Mouse (Mus musculus) midbrain, postnatal 0 days (tissue): ENCODE results near the gene Cds1. TPM values are rescaled to one million over a fixed set of nuclear protein-coding genes. Genes with fewer than 3 reads are reported as not detected.

Experiments used
- ATAC-seq: fragments of 200-750 bp; cut with Nextera tagmentation; 2 replicates; pipeline ENCODE4 v1.8.0; 2017; ENCODE audit warnings: moderate number of reproducible peaks, mild to moderate bottlenecking, moderate TSS enrichment, moderate library complexity; ENCODE audit not compliant: low FRiP score
- DNase-seq: peaks from one replicate; pipeline ENCODE4 v3.0.0-alpha.2; 2015; ENCODE audit warnings: low spot score
- H3K27ac ChIP-seq: fragments of 300-500 bp; sonication (generic); 2 replicates; pipeline ENCODE4 v1.5.1; 2014; ENCODE audit warnings: low read depth, mild to moderate bottlenecking, low read length, mixed read lengths
- H3K27me3 ChIP-seq: fragments of 300-500 bp; sonication (generic); 2 replicates; pipeline ENCODE4 v1.6.1; 2014; ENCODE audit warnings: low read length, control low read depth, mixed read lengths; ENCODE audit not compliant: insufficient read depth
- H3K36me3 ChIP-seq: fragments of 300-500 bp; sonication (generic); 2 replicates; pipeline ENCODE4 v1.6.1; 2014; ENCODE audit warnings: low read length, control low read depth, mixed read lengths; ENCODE audit not compliant: insufficient read depth
- H3K4me1 ChIP-seq: fragments of 300-500 bp; sonication (generic); 2 replicates; pipeline ENCODE4 v1.6.1; 2014; ENCODE audit warnings: mild to moderate bottlenecking, control low read depth, antibody characterized with exemption, low read length, mixed read lengths; ENCODE audit not compliant: insufficient read depth
- H3K4me2 ChIP-seq: fragments of 300-500 bp; sonication (generic); 2 replicates; pipeline ENCODE4 v1.6.1; 2014; ENCODE audit warnings: low read depth, mild to moderate bottlenecking, low read length, mixed read lengths; ENCODE audit not compliant: poor library complexity, severe bottlenecking
- H3K4me3 ChIP-seq: fragments of 300-500 bp; sonication (generic); 2 replicates; pipeline ENCODE4 v1.5.1; 2014; ENCODE audit warnings: low read depth, mild to moderate bottlenecking, low read length, moderate library complexity
- H3K9ac ChIP-seq: fragments of 300-500 bp; sonication (generic); replicated peaks from 2 replicates; pipeline ENCODE4 v1.6.1; 2014; ENCODE audit warnings: mild to moderate bottlenecking, low read length, moderate library complexity, mixed read lengths; ENCODE audit not compliant: poor library complexity, severe bottlenecking
- H3K9me3 ChIP-seq: fragments of 300-500 bp; sonication (generic); 2 replicates; pipeline ENCODE4 v1.6.1; 2016; ENCODE audit warnings: low read length, control low read depth
- CTCF ChIP-seq: IDR thresholded peaks from 2 replicates; pipeline ENCODE4 v1.5.1; 2016; ENCODE audit warnings: antibody characterized with exemption, mild to moderate bottlenecking
- WGBS: fragments of 180-500 bp; shearing (Covaris S2); extraction: QIAGEN DNeasy Blood & Tissue Kit; methylation state at CpG from one replicate; pipeline ENCODE4 v1.1.7; 2014; 5-methylcytosine and 5-hydroxymethylcytosine counted together
- polyA plus RNA-seq: library from polyadenylated mRNA; unstranded; fragments of >200 nt; fragmentation: Nextera tagmentation; extraction: Ambion mirVana; gene quantifications from 2 replicates; pipeline ENCODE4 v1.2.1, GENCODE M21; 2015
- total RNA-seq: library from RNA; depleted of rRNA; stranded (reverse); fragments of >200 nt; gene quantifications from 2 replicates; pipeline ENCODE4 v1.2.3, GENCODE M21; 2014; rRNA removed

Cds1 gene
- total and polyA plus RNA-seq, 2 experiments from 2014 or later = 9.2 to 16.2 TPM

GRCm38 (mm10) chr5:101855475-101855874, 90.5 kb downstream of the Cds1 start:
- no peaks in the 10 kb centered on the region for H3K9me3 ChIP-seq
- H3K9ac ChIP-seq = no peak overlapping the region
- no peak for TF ChIP-seq CTCF
- no peak overlapping the region for H3K27ac ChIP-seq
- 96% methylated on average over 16 of the region's 16 CpGs for WGBS
- peaks cover 80% of the 10 kb centered on the region for H3K36me3 ChIP-seq
- DNase-seq (no peak), ATAC-seq (no peak)
- no peak overlapping the region for H3K4me2 ChIP-seq
- no peak overlapping the region for H3K4me3 ChIP-seq
- no peaks in the 10 kb centered on the region for H3K27me3 ChIP-seq
- H3K4me1 ChIP-seq = no peaks in the 10 kb centered on the region

- Histone ChIP-seq H3K9me3 (no peaks in the 10 kb centered on the region), H3K36me3 (peaks cover 71% of the 10 kb centered on the region), H3K4me2 (no peak overlapping the region), H3K27ac (no peak overlapping the region), H3K9ac (no peak overlapping the region), H3K27me3 (no peaks in the 10 kb centered on the region), H3K4me1 (no peaks in the 10 kb centered on the region), H3K4me3 (no peak overlapping the region)
- TF ChIP-seq CTCF = no peak
- 88% methylated on average over 10 of the region's 10 CpGs for WGBS
- no peak for DNase-seq
- no peak for ATAC-seq
These were observed 94.0 kb downstream of the Cds1 start for GRCm38 (mm10) chr5:101858891-101859436.

GRCm38 (mm10) chr5:101861786-101862571, 97.0 kb downstream of the Cds1 start:
- WGBS = 80% methylated on average over 18 of the region's 18 CpGs
- H3K4me1 ChIP-seq = no peaks in the 10 kb centered on the region
- no peaks in the 10 kb centered on the region for H3K9me3 ChIP-seq
- peak; percentile 14 for DNase-seq
- no peak overlapping the region for H3K27ac ChIP-seq
- peak; percentile 72; the same call in 1 of the 2 replicates for ATAC-seq
- no peaks in the 10 kb centered on the region for H3K27me3 ChIP-seq
- H3K4me2 ChIP-seq = no peak overlapping the region
- H3K4me3 ChIP-seq = no peak overlapping the region
- TF ChIP-seq CTCF = no peak
- H3K9ac ChIP-seq = no peak overlapping the region
- peaks cover 65% of the 10 kb centered on the region for H3K36me3 ChIP-seq

- no peak for ATAC-seq
- 89% methylated on average over 8 of the region's 8 CpGs for WGBS
These were observed 97.7 kb downstream of the Cds1 start for GRCm38 (mm10) chr5:101862651-101863050.

GRCm38 (mm10) chr5:101863946-101864345, 99.0 kb downstream of the Cds1 start:
- Histone ChIP-seq H3K9me3 (no peaks in the 10 kb centered on the region), H3K4me2 (no peak overlapping the region), H3K27ac (no peak overlapping the region), H3K4me1 (no peaks in the 10 kb centered on the region), H3K4me3 (no peak overlapping the region), H3K27me3 (no peaks in the 10 kb centered on the region), H3K9ac (no peak overlapping the region), H3K36me3 (peaks cover 66% of the 10 kb centered on the region)
- ATAC-seq (no peak), DNase-seq (no peak)
- TF ChIP-seq CTCF = no peak
- 92% methylated on average over 6 of the region's 6 CpGs for WGBS

More at GRCm38 (mm10) chr5:101862651-101863050, 97.7 kb downstream of the Cds1 start:
- DNase-seq = no peak
- Histone ChIP-seq H3K27ac (no peak overlapping the region; the same call in 1 of the 2 replicates), H3K9ac (no peak overlapping the region), H3K4me2 (no peak overlapping the region), H3K4me3 (no peak overlapping the region), H3K4me1 (no peaks in the 10 kb centered on the region), H3K27me3 (no peaks in the 10 kb centered on the region), H3K9me3 (no peaks in the 10 kb centered on the region), H3K36me3 (peaks cover 64% of the 10 kb centered on the region)
- no peak for TF ChIP-seq CTCF

- WGBS = 86% methylated on average over 2 of the region's 2 CpGs
- DNase-seq = no peak
- no peak for TF ChIP-seq CTCF
These were observed 101.8 kb downstream of the Cds1 start for GRCm38 (mm10) chr5:101866722-101867121.

More at GRCm38 (mm10) chr5:101866722-101867121, 101.8 kb downstream of the Cds1 start:
- no peaks in the 10 kb centered on the region for H3K27me3 ChIP-seq
- no peak overlapping the region for H3K27ac ChIP-seq
- H3K4me1 ChIP-seq = no peaks in the 10 kb centered on the region
- no peak overlapping the region for H3K9ac ChIP-seq
- no peak overlapping the region for H3K4me2 ChIP-seq
- H3K4me3 ChIP-seq = no peak overlapping the region
- no peaks in the 10 kb centered on the region for H3K9me3 ChIP-seq
- ATAC-seq = no peak
- H3K36me3 ChIP-seq = peaks cover 65% of the 10 kb centered on the region

Other genes with a start within 250 kb of the Cds1 start
- 1.3 and 1.4 TPM in 2 replicates for gene Nkx6-1, start 100.1 kb upstream of the Cds1 start, total RNA-seq
- gene Nkx6-1, start 100.1 kb upstream of the Cds1 start, polyA plus RNA-seq = 1.4 and 1.9 TPM in 2 replicates